Mouse (Mus musculus): ENCODE measurements around the gene Pigq.
A peak's percentile ranks its signal among the peaks of the same experiment; 100 is the strongest.

Gene Pigq

GRCm38 (mm10) chr17:25883268-25883667 is 61.5 kb downstream of the Pigq start:
- DNase-seq (ENCODE audit: low spot score): no peak

DNA sequence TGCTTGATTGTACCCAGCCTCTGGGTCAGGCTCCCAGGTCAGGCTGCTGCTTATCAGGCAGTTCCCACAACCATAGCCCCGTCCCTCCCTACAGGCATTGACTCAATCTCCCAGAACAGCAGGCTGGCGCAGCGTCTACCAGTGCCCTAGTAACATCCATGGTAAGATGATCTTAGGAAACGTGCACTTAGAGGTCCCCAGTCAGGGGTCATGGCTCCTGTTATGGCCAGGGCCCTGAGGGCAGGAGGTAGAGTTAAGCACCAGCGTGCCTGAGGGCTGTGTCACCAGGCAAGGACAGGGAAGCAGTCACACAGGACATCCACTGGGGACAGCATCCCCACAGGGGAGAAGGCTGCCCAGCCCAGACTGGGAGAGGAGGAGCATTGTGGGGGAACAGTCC is 62.4 kb downstream of the Pigq start:
- no peak for DNase-seq (ENCODE audit: low spot score)

- DNase-seq (ENCODE audit: low spot score): no peak
Measured at GRCm38 (mm10) chr17:25881691-25882090, 63.0 kb downstream of the Pigq start.

GRCm38 (mm10) chr17:25880913-25881641 is 63.7 kb downstream of the Pigq start:
- DNase-seq (ENCODE audit: low spot score): no peak

- DNase-seq (ENCODE audit: low spot score): peak; percentile 51
Measured at GRCm38 (mm10) chr17:25880196-25880910, 64.4 kb downstream of the Pigq start, which contains the start of gene Wfikkn1. TSS of gene Wfikkn1 (minus strand) at chr17:25880858.

- no peak for DNase-seq (ENCODE audit: low spot score)
Measured at GRCm38 (mm10) chr17:25879750-25880149, 65.0 kb downstream of the Pigq start.

DNA sequence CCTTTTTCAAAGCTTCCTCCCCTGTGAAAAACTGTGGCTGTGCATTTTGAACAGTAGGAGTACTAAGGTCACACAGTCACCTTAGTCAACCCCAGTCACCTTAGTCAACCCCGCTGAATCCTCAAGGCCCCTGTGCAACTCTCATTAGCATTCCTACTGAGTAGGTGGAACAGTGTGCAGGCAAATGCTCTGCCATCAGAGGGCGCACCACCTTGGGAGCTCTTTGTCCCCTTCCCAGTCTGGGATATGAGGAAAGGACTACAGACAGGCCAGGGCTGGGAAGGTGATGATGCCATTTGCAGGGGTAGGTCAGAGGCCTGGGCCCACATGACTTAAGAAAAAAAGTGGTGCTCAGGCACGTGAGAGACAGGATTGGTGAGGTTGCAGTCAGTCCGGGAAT is 65.5 kb downstream of the Pigq start:
- DNase-seq (ENCODE audit: low spot score): peak; percentile 52

GRCm38 (mm10) chr17:25878611-25879180 is 66.0 kb downstream of the Pigq start:
- DNase-seq (ENCODE audit: low spot score): no peak

- no peak for DNase-seq (ENCODE audit: low spot score)
Measured at GRCm38 (mm10) chr17:25877741-25878610, 66.8 kb downstream of the Pigq start.

- no peak for DNase-seq (ENCODE audit: low spot score)
Measured at GRCm38 (mm10) chr17:25877025-25877424, 67.7 kb downstream of the Pigq start.

Data from adipocyte (in vitro differentiated cells).